Mouse (Mus musculus) heart, embryonic 10.5 days (tissue): ENCODE data around the gene Ttc1. TPM values are rescaled to one million over a fixed set of nuclear protein-coding genes. Genes with fewer than 3 reads are reported as not detected.

Experiments
- DNase-seq: peaks from one replicate; pipeline ENCODE4 v3.0.0-alpha.2; 2017; ENCODE audit warnings: low spot score
- H3K27ac ChIP-seq: fragments of 300-500 bp; sonication (generic); 2 replicates; pipeline ENCODE4 v1.5.1; 2016; ENCODE audit warnings: mild to moderate bottlenecking
- H3K27me3 ChIP-seq: fragments of 300-500 bp; sonication (generic); 2 replicates; pipeline ENCODE4 v1.6.1; 2016; ENCODE audit warnings: mild to moderate bottlenecking; ENCODE audit not compliant: poor library complexity, insufficient read depth, severe bottlenecking
- H3K36me3 ChIP-seq: fragments of 300-500 bp; sonication (generic); 2 replicates; pipeline ENCODE4 v1.6.1; 2016; ENCODE audit warnings: mild to moderate bottlenecking, moderate library complexity
- H3K4me1 ChIP-seq: fragments of 300-500 bp; sonication (generic); 2 replicates; pipeline ENCODE4 v1.6.1; 2016; ENCODE audit warnings: mild to moderate bottlenecking
- H3K4me3 ChIP-seq: fragments of 300-500 bp; sonication (generic); 2 replicates; pipeline ENCODE4 v1.5.1; 2016; ENCODE audit warnings: mild to moderate bottlenecking, moderate library complexity
- H3K9me3 ChIP-seq: fragments of 300-500 bp; sonication (generic); 2 replicates; pipeline ENCODE4 v1.6.1; 2016; ENCODE audit warnings: mild to moderate bottlenecking, moderate library complexity
- WGBS: fragments of 180-500 bp; shearing (Covaris S2); methylation state at CpG from one replicate; pipeline ENCODE4 v1.1.7; 2016; 5-methylcytosine and 5-hydroxymethylcytosine counted together
- polyA plus RNA-seq: library from polyadenylated mRNA; unstranded; fragments of >200 nt; fragmentation: Nextera tagmentation; extraction: Ambion mirVana; gene quantifications from 2 replicates; pipeline ENCODE4 v1.2.1, GENCODE M21; 2016

The Ttc1 gene
- polyA plus RNA-seq, 1 experiment from 2014 or later = 68.2 TPM

DNA sequence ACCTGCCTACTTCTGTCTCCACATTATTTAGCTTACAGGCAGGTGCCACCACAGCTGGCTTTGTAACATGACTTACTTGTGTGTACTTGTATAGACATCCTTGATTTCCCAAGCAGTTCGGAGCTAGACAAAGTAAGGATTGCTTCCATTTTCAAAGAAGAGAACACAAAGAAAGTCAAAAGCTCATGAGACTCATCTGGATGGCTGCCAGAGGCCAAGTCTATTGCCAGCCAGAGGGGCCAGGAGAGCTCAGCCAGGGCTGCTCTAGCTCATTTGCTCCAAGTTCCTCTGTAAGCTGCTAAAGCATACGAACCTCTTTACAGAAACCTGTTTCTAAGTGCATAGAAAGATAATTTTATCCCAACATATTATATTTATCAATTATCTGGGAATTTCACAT, 10.6 kb upstream of the Ttc1 start:
- Histone ChIP-seq H3K27me3 (0 out of 2 replicates have a peak, but pooled peaks cover 7% of the 10 kb centered on the region), H3K4me3 (no peak overlapping the region), H3K4me1 (no peaks in the 10 kb centered on the region), H3K36me3 (no peaks in the 10 kb centered on the region), H3K27ac (no peak overlapping the region), H3K9me3 (no peaks in the 10 kb centered on the region)
- DNase-seq = no peak
- WGBS = 63% methylated on average over 2 of the region's 2 CpGs

DNA sequence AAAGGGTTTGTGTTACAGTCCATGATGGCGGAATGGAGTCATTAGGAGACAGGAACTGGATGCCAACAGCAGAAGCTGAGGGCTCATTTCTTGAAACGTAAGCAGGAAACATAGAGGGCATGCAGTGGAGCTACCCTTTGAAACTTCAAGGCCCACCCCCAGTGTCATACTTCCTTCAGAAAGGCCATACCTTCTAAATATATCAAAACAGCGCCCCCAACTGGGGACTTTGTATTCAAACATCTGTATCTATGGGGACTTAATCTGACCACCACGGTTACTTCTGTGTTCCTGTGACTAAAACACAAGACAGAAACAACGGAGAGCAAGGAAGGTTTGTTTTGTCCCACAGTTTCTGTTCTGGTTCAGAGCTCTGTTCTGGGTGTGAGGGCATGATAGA, 7.6 kb upstream of the Ttc1 start:
- no peak overlapping the region for H3K27ac ChIP-seq
- 63% methylated on average over 5 of the region's 5 CpGs for WGBS
- H3K27me3 ChIP-seq = 0 out of 2 replicates have a peak, but pooled peaks cover 7% of the 10 kb centered on the region
- H3K4me1 ChIP-seq = no peaks in the 10 kb centered on the region
- H3K9me3 ChIP-seq = no peaks in the 10 kb centered on the region
- DNase-seq = no peak
- no peak overlapping the region for H3K4me3 ChIP-seq
- H3K36me3 ChIP-seq = no peaks in the 10 kb centered on the region

DNA sequence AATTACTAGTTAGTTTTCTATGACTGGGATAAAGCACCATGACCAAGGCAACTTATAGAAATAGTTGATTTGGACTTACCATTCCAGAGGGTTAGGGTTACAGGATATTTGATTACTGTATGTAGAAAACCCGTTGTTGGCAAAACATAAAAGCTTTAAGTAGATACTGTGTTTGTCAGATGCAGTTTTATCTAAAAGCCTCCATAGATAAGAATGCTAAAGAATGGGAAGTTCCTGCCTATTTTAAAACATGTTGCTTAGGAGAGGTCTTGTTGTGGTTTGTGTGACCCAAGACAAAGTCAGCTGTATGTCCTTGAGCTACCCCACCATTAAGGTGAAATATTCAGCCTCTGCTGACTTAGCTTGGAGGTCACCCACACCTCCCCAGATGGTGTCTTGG, 6.8 kb upstream of the Ttc1 start:
- no peak for DNase-seq
- 58% methylated on average over 1 of the region's 1 CpGs for WGBS
- Histone ChIP-seq H3K36me3 (no peaks in the 10 kb centered on the region), H3K27me3 (0 out of 2 replicates have a peak, but pooled peaks cover 7% of the 10 kb centered on the region), H3K4me1 (no peaks in the 10 kb centered on the region), H3K4me3 (no peak overlapping the region), H3K9me3 (no peaks in the 10 kb centered on the region), H3K27ac (no peak overlapping the region)

DNA sequence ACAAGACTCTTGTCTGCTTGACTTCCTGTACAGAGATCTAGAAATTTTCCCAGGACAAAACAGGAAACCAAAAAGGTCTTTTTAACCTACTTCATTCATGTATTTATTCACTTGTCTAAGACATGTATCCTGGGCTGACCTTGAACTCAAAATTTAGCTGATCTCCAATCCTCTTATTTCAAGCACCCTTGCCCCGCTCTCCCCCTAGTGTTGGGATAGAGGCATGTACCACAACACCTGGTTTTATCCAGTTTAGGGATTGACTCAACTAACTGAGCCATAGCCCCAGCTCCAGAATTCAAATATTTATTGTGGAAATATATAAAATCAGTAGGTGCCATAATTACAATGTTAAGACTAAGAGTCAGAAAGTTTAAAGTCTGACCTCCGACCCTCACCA, 3.7 kb upstream of the Ttc1 start:
- H3K4me1 ChIP-seq = peaks cover 7% of the 10 kb centered on the region; the same call in 1 of the 2 replicates
- no peaks in the 10 kb centered on the region for H3K9me3 ChIP-seq
- no peak overlapping the region for H3K4me3 ChIP-seq
- no peak for DNase-seq
- WGBS = 62% methylated on average over 2 of the region's 2 CpGs
- no peak overlapping the region for H3K27ac ChIP-seq
- 0 out of 2 replicates have a peak, but pooled peaks cover 7% of the 10 kb centered on the region for H3K27me3 ChIP-seq
- no peaks in the 10 kb centered on the region for H3K36me3 ChIP-seq

DNA sequence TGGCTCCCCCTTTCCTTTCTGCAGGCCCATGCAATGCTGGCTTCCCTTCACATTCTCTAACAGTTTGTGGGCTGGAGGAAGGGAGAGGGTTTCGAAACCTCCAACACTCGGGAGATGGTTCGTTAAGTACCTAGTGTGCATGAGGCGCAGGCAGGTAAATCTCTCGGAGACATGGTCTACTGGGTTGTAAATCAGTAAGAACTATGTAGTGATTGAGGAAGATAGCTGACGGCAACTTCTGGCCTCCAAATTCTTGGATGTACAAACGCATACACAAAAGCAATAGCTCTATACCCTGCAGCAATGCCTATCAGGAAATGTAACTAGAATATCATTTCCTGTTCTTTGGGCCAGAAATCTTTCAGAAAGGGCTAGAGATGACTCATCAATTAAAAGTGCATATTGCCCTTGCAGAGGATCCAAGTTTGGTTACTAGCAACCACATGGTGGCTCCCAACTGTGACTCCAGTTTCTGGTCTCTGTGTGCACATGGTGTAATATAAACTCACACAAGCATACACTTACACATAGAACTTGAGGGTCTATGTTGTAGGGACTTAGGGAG, 19.0 kb downstream of the Ttc1 start:
- DNase-seq = no peak
- no peak overlapping the region for H3K4me3 ChIP-seq
- H3K36me3 ChIP-seq = peaks cover 54% of the 10 kb centered on the region
- 90% methylated on average over 7 of the region's 7 CpGs for WGBS
- H3K27ac ChIP-seq = no peak overlapping the region
- no peaks in the 10 kb centered on the region for H3K4me1 ChIP-seq
- no peaks in the 10 kb centered on the region for H3K9me3 ChIP-seq
- H3K27me3 ChIP-seq = no peaks in the 10 kb centered on the region

DNA sequence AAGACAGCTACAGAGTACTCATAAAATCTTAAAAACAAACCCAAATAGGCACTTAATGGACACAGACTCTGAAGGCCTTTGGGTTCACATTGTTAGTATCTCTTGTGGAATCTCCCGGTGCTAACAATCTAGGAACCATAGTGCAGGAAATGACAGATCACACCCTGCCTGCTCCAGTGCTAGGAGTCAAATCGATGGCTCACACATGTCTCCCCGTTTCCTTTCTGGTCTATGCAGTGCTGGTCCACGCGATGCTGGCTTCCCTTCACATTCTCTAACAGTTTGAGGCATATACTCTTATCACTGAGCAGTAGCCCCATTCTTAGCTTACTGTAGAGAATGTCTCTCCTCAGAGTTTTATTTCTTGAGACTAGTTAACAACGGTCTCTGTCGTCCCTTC, 20.0 kb downstream of the Ttc1 start:
- Histone ChIP-seq H3K4me1 (no peaks in the 10 kb centered on the region), H3K27me3 (no peaks in the 10 kb centered on the region), H3K9me3 (no peaks in the 10 kb centered on the region), H3K36me3 (peaks cover 52% of the 10 kb centered on the region), H3K4me3 (no peak overlapping the region), H3K27ac (no peak overlapping the region)
- no peak for DNase-seq
- 75% methylated on average over 7 of the region's 7 CpGs for WGBS

DNA sequence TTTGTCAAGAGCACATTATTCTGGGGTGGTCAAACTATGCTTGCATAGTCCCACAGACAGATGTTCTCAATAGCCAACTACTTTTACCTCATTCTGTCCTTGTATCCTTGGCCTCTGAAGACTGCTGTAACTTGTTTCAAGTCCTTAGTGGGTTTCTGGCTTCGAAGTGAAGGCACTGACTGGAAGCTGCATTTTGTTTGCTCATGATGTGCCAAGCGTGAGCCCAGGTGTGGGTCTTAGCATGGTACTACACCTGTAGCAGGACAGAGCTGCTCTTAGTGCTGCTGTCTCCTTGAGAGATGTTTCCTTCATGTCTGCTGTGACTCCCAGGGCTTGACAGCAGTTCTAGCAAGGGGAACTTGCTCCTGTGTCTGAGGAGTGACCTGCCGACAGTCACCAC, 24.4 kb downstream of the Ttc1 start:
- 88% methylated on average over 3 of the region's 3 CpGs for WGBS
- Histone ChIP-seq H3K27ac (no peak overlapping the region), H3K36me3 (peaks cover 37% of the 10 kb centered on the region), H3K4me3 (no peak overlapping the region), H3K9me3 (no peaks in the 10 kb centered on the region), H3K27me3 (no peaks in the 10 kb centered on the region), H3K4me1 (peaks cover 6% of the 10 kb centered on the region; the same call in 1 of the 2 replicates)
- no peak for DNase-seq

DNA sequence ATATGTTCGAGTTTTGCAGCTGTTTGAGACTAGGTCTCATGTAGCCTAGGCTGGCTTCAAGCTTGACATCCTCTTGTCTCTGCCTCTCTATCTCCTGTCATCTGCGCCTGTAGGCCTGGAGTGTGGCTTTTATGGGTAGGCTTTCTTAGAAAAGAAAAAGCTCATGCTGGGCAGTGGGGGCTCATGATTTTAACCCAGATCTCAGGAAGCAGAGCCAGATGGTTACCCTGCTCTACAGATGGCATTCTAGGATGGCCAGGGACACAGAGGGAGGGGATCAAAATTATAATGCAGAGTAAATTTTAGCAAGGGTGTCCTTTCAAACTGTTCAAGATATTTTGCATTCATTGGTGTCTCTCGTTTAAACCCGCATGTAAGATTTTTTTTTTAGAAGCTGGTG, 35.6 kb downstream of the Ttc1 start:
- H3K4me1 ChIP-seq = no peaks in the 10 kb centered on the region
- H3K4me3 ChIP-seq = no peak overlapping the region
- no peaks in the 10 kb centered on the region for H3K27me3 ChIP-seq
- H3K36me3 ChIP-seq = peaks cover 29% of the 10 kb centered on the region
- no peak overlapping the region for H3K27ac ChIP-seq
- DNase-seq = no peak
- 90% methylated on average over 4 of the region's 4 CpGs for WGBS
- H3K9me3 ChIP-seq = no peaks in the 10 kb centered on the region

DNA sequence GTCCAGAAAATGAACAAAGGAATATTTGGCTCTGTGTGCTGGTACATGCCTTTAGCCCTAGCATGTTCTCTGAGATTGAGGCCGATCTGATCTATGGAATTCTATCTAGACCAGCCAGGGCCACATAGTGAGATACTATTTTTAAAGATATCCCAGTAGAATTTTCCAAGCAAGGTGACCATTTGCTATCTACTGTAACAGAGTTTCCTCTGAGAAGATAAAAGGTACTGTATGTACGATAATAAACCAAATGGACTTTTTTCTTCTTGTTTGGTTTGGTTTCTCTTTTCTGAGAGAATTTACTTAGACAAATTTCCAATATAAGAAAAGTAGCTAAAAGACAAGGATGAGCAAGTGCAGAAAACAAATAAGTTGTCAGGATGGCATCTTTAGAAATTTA, 39.4 kb downstream of the Ttc1 start:
- no peaks in the 10 kb centered on the region for H3K27me3 ChIP-seq
- H3K27ac ChIP-seq = no peak overlapping the region
- no peaks in the 10 kb centered on the region for H3K9me3 ChIP-seq
- WGBS = 60% methylated on average over 2 of the region's 2 CpGs
- peaks cover 33% of the 10 kb centered on the region for H3K36me3 ChIP-seq
- H3K4me3 ChIP-seq = no peak overlapping the region
- H3K4me1 ChIP-seq = no peaks in the 10 kb centered on the region
- DNase-seq = no peak

DNA sequence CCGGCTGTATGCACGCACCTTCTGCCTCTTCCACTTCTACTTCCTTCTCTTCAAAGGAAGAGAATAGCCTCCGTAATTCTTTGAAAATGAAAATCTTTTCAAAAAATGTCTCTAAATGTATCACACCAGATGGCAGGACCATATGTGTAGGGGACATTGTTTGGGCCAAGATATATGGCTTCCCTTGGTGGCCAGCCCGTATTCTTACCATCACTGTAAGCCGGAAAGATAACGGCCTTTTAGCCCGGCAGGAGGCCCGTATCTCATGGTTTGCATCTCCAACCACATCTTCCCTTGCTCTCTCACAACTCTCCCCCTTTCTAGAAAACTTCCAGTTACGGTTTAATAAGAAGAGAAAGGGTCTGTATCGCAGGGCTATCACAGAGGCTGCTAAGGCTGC, 42.1 kb downstream of the Ttc1 start:
- Histone ChIP-seq H3K27ac (no peak overlapping the region), H3K27me3 (no peaks in the 10 kb centered on the region), H3K36me3 (peaks cover 43% of the 10 kb centered on the region), H3K4me1 (no peaks in the 10 kb centered on the region), H3K4me3 (no peak overlapping the region), H3K9me3 (no peaks in the 10 kb centered on the region)
- DNase-seq = no peak
- WGBS = 83% methylated on average over 10 of the region's 10 CpGs

DNA sequence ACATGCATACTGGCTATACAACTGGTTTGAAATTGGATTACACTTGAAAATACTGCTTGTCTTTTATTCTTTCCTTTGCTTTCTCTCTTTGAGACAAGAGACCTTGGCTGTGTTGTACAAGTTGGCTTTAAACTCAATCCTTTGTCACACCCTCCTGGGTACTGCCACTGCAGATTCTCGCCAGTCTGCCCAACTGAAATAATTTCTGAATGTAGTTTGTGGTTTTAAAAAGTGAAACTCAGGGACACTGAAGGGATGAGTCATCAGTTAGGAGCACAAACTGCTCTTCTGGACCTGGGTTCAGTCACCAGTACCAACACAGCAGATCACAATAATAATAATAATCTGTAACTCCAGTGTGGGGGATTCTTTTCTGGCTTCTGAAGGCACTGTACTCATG, 44.3 kb downstream of the Ttc1 start:
- Histone ChIP-seq H3K4me3 (no peak overlapping the region), H3K4me1 (no peaks in the 10 kb centered on the region), H3K36me3 (peaks cover 50% of the 10 kb centered on the region), H3K27ac (no peak overlapping the region), H3K27me3 (no peaks in the 10 kb centered on the region), H3K9me3 (no peaks in the 10 kb centered on the region)
- 86% methylated on average over 1 of the region's 1 CpGs for WGBS
- DNase-seq = no peak

DNA sequence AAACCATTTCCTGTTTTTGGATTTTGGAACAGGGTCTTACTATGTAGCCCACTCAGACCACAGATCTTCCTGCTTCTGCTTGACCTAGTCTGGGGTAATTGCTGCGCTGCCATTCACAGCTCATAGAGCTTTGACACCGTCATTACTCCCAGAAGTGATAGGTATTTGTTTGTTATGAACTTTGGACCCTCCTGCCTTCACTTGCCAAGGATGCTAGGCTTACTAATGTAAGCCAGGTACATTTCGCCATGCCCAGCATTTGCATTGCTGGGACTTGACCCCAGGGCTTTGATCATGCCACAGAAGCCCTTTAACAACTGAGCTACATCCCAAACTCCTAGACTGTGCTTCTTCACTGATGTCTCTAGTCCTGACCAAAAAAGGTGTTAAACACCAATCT, 47.5 kb downstream of the Ttc1 start:
- DNase-seq = no peak
- H3K9me3 ChIP-seq = no peaks in the 10 kb centered on the region
- WGBS = 95% methylated on average over 3 of the region's 3 CpGs
- peaks cover 60% of the 10 kb centered on the region for H3K36me3 ChIP-seq
- no peaks in the 10 kb centered on the region for H3K4me1 ChIP-seq
- no peaks in the 10 kb centered on the region for H3K27me3 ChIP-seq
- no peak overlapping the region for H3K27ac ChIP-seq
- H3K4me3 ChIP-seq = no peak overlapping the region

DNA sequence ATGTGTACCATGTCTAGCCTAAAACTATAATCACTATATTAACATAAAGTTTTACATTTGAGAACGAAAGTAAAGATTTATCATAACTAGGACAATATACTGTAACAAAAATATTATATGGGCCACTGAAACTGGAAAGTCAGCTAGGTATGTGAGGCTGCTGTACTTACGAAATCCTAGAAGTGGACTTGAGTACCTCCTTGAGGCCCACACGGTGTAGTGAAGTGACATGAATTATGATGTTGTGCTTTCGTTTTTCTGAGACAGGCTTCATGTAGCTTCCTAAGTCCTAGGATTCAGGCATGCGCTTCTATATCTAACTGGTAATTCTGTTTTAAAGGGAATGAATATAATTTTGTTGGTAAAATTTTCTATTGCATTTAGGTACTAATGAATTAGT, 49.2 kb downstream of the Ttc1 start:
- peaks cover 59% of the 10 kb centered on the region for H3K36me3 ChIP-seq
- 84% methylated on average over 5 of the region's 5 CpGs for WGBS
- H3K9me3 ChIP-seq = no peaks in the 10 kb centered on the region
- H3K27me3 ChIP-seq = no peaks in the 10 kb centered on the region
- no peak for DNase-seq
- no peaks in the 10 kb centered on the region for H3K4me1 ChIP-seq
- no peak overlapping the region for H3K27ac ChIP-seq
- no peak overlapping the region for H3K4me3 ChIP-seq

DNA sequence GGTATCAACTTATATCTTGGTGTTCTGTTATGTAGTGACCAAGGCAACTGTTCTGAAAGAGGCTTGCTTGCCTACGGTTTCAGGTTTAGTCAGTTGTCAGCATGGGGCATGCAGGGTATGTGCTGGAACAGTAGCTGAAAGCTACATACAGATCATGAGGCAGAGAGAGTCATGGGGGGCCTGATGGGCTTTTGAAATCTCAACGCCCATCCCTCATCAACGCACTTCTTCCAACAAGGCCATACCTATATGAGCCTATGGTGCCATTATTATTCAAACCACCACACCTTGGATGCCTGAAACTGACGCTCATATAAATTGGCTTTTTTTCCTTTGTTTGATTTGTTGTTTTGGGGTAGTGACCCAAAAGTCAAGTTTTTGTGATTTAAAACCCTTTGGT, 51.2 kb downstream of the Ttc1 start:
- WGBS = 89% methylated on average over 4 of the region's 4 CpGs
- H3K9me3 ChIP-seq = no peaks in the 10 kb centered on the region
- DNase-seq = no peak
- H3K27me3 ChIP-seq = no peaks in the 10 kb centered on the region
- no peaks in the 10 kb centered on the region for H3K4me1 ChIP-seq
- H3K4me3 ChIP-seq = no peak overlapping the region
- H3K36me3 ChIP-seq = peaks cover 72% of the 10 kb centered on the region
- H3K27ac ChIP-seq = no peak overlapping the region
